Mouse (Mus musculus): ENCODE measurements around the gene Slc2a1. TPM values are rescaled to one million over a fixed set of nuclear protein-coding genes. Genes with fewer than 3 reads are reported as not detected.

Slc2a1 gene
- polyA plus RNA-seq, 1 experiment from 2014 or later: 113 TPM

GRCm38 (mm10) chr4:119075273-119075672 is 33.2 kb upstream of the Slc2a1 start:
- Histone ChIP-seq H3K4me1 (peaks cover 38% of the 10 kb centered on the region), H3K4me2 (no peak overlapping the region), H3K9me3 (no peaks in the 10 kb centered on the region), H3K36me3 (replicated peaks) (no peaks in the 10 kb centered on the region), H3K9ac (no peak overlapping the region), H3K27me3 (peaks cover 19% of the 10 kb centered on the region; the same call in 1 of the 2 replicates), H3K27ac (no peak overlapping the region), H3K4me3 (replicated peaks) (no peak overlapping the region)
- no peak for ATAC-seq (ENCODE audit: low FRiP score)
- 28% methylated on average over 7 of the region's 7 CpGs for WGBS

- WGBS: 88% methylated on average over 11 of the region's 11 CpGs
- no peak overlapping the region for H3K27ac ChIP-seq
- no peaks in the 10 kb centered on the region for H3K36me3 ChIP-seq (replicated peaks)
- peaks cover 28% of the 10 kb centered on the region for H3K4me1 ChIP-seq
- H3K4me2 ChIP-seq: no peak overlapping the region
- peaks cover 19% of the 10 kb centered on the region; the same call in 1 of the 2 replicates for H3K27me3 ChIP-seq
- H3K4me3 ChIP-seq (replicated peaks): no peak overlapping the region
- no peak for ATAC-seq (ENCODE audit: low FRiP score)
- H3K9me3 ChIP-seq: no peaks in the 10 kb centered on the region
- H3K9ac ChIP-seq: no peak overlapping the region
Measured at GRCm38 (mm10) chr4:119076336-119076735, 32.2 kb upstream of the Slc2a1 start.

GRCm38 (mm10) chr4:119077084-119077682 is 31.3 kb upstream of the Slc2a1 start:
- no peak overlapping the region for H3K27ac ChIP-seq
- H3K9ac ChIP-seq: no peak overlapping the region
- no peak for ATAC-seq (ENCODE audit: low FRiP score)
- peaks cover 13% of the 10 kb centered on the region; the same call in 1 of the 2 replicates for H3K27me3 ChIP-seq
- H3K36me3 ChIP-seq (replicated peaks): no peaks in the 10 kb centered on the region
- H3K4me2 ChIP-seq: no peak overlapping the region
- H3K4me1 ChIP-seq: peaks cover 19% of the 10 kb centered on the region
- H3K9me3 ChIP-seq: no peaks in the 10 kb centered on the region
- H3K4me3 ChIP-seq (replicated peaks): no peak overlapping the region
- WGBS: 64% methylated on average over 13 of the region's 13 CpGs

GRCm38 (mm10) chr4:119079928-119080327 is 28.6 kb upstream of the Slc2a1 start:
- WGBS: 93% methylated on average over 6 of the region's 6 CpGs
- no peak for ATAC-seq (ENCODE audit: low FRiP score)
- no peak overlapping the region for H3K9ac ChIP-seq
- peaks cover 5% of the 10 kb centered on the region; the same call in 1 of the 2 replicates for H3K4me1 ChIP-seq
- H3K9me3 ChIP-seq: no peaks in the 10 kb centered on the region
- H3K27ac ChIP-seq: no peak overlapping the region
- no peaks in the 10 kb centered on the region for H3K27me3 ChIP-seq
- H3K4me2 ChIP-seq: no peak overlapping the region
- no peak overlapping the region for H3K4me3 ChIP-seq (replicated peaks)
- H3K36me3 ChIP-seq (replicated peaks): no peaks in the 10 kb centered on the region

- peaks cover 5% of the 10 kb centered on the region; the same call in 1 of the 2 replicates for H3K4me1 ChIP-seq
- no peaks in the 10 kb centered on the region for H3K9me3 ChIP-seq
- no peak overlapping the region for H3K4me2 ChIP-seq
- no peak overlapping the region for H3K4me3 ChIP-seq (replicated peaks)
- no peaks in the 10 kb centered on the region for H3K36me3 ChIP-seq (replicated peaks)
- no peak overlapping the region for H3K9ac ChIP-seq
- H3K27me3 ChIP-seq: no peaks in the 10 kb centered on the region
- WGBS: 80% methylated on average over 3 of the region's 3 CpGs
- no peak overlapping the region for H3K27ac ChIP-seq
- ATAC-seq (ENCODE audit: low FRiP score): no peak
Measured at GRCm38 (mm10) chr4:119082740-119083231, 25.7 kb upstream of the Slc2a1 start.

GRCm38 (mm10) chr4:119088424-119088823 is 20.1 kb upstream of the Slc2a1 start:
- Histone ChIP-seq H3K4me2 (no peak overlapping the region), H3K36me3 (replicated peaks) (no peaks in the 10 kb centered on the region), H3K27me3 (no peaks in the 10 kb centered on the region), H3K9me3 (no peaks in the 10 kb centered on the region), H3K9ac (no peak overlapping the region), H3K4me3 (replicated peaks) (no peak overlapping the region), H3K4me1 (no peaks in the 10 kb centered on the region), H3K27ac (no peak overlapping the region)
- ATAC-seq (ENCODE audit: low FRiP score): no peak
- 69% methylated on average over 2 of the region's 2 CpGs for WGBS

GRCm38 (mm10) chr4:119093890-119094289 is 14.6 kb upstream of the Slc2a1 start:
- H3K4me3 ChIP-seq (replicated peaks): no peak overlapping the region
- no peaks in the 10 kb centered on the region for H3K36me3 ChIP-seq (replicated peaks)
- 78% methylated on average over 7 of the region's 7 CpGs for WGBS
- no peaks in the 10 kb centered on the region for H3K27me3 ChIP-seq
- no peaks in the 10 kb centered on the region for H3K9me3 ChIP-seq
- H3K9ac ChIP-seq: no peak overlapping the region
- no peak overlapping the region for H3K27ac ChIP-seq
- ATAC-seq (ENCODE audit: low FRiP score): no peak
- H3K4me2 ChIP-seq: no peak overlapping the region
- no peaks in the 10 kb centered on the region for H3K4me1 ChIP-seq

- H3K4me3 ChIP-seq (replicated peaks): no peak overlapping the region
- no peak overlapping the region for H3K9ac ChIP-seq
- H3K9me3 ChIP-seq: no peaks in the 10 kb centered on the region
- 37% methylated on average over 4 of the region's 4 CpGs for WGBS
- H3K36me3 ChIP-seq (replicated peaks): no peaks in the 10 kb centered on the region
- H3K4me1 ChIP-seq: no peaks in the 10 kb centered on the region
- no peak overlapping the region for H3K27ac ChIP-seq
- no peak for ATAC-seq (ENCODE audit: low FRiP score)
- H3K27me3 ChIP-seq: no peaks in the 10 kb centered on the region
- H3K4me2 ChIP-seq: no peak overlapping the region
Measured at GRCm38 (mm10) chr4:119094987-119095386, 13.5 kb upstream of the Slc2a1 start.

- Histone ChIP-seq H3K4me3 (replicated peaks) (no peak overlapping the region), H3K27ac (no peak overlapping the region), H3K9me3 (no peaks in the 10 kb centered on the region), H3K36me3 (replicated peaks) (no peaks in the 10 kb centered on the region), H3K9ac (no peak overlapping the region), H3K4me2 (no peak overlapping the region), H3K4me1 (no peaks in the 10 kb centered on the region), H3K27me3 (no peaks in the 10 kb centered on the region)
- WGBS: 83% methylated on average over 3 of the region's 3 CpGs
- ATAC-seq (ENCODE audit: low FRiP score): no peak
Measured at GRCm38 (mm10) chr4:119096401-119096800, 12.1 kb upstream of the Slc2a1 start.

- no peak overlapping the region for H3K4me2 ChIP-seq
- 91% methylated on average over 4 of the region's 4 CpGs for WGBS
- no peak for ATAC-seq (ENCODE audit: low FRiP score)
- H3K9ac ChIP-seq: no peak overlapping the region
- no peaks in the 10 kb centered on the region for H3K27me3 ChIP-seq
- no peaks in the 10 kb centered on the region for H3K4me1 ChIP-seq
- H3K27ac ChIP-seq: no peak overlapping the region
- no peaks in the 10 kb centered on the region for H3K9me3 ChIP-seq
- H3K36me3 ChIP-seq (replicated peaks): no peaks in the 10 kb centered on the region
- no peak overlapping the region for H3K4me3 ChIP-seq (replicated peaks)
Measured at GRCm38 (mm10) chr4:119097421-119097820, 11.1 kb upstream of the Slc2a1 start.

GRCm38 (mm10) chr4:119098216-119099210 is 10.0 kb upstream of the Slc2a1 start:
- Histone ChIP-seq H3K27ac (no peak overlapping the region), H3K4me3 (replicated peaks) (no peak overlapping the region), H3K27me3 (no peaks in the 10 kb centered on the region), H3K9ac (no peak overlapping the region), H3K36me3 (replicated peaks) (no peaks in the 10 kb centered on the region), H3K4me2 (no peak overlapping the region), H3K9me3 (no peaks in the 10 kb centered on the region), H3K4me1 (no peaks in the 10 kb centered on the region)
- no peak for ATAC-seq (ENCODE audit: low FRiP score)
- WGBS: 66% methylated on average over 8 of the region's 8 CpGs

- WGBS: 87% methylated on average over 3 of the region's 3 CpGs
- H3K36me3 ChIP-seq (replicated peaks): no peaks in the 10 kb centered on the region
- no peak for ATAC-seq (ENCODE audit: low FRiP score)
- H3K9me3 ChIP-seq: no peaks in the 10 kb centered on the region
- H3K27me3 ChIP-seq: no peaks in the 10 kb centered on the region
- no peak overlapping the region for H3K9ac ChIP-seq
- no peak overlapping the region for H3K4me2 ChIP-seq
- H3K4me1 ChIP-seq: peaks cover 16% of the 10 kb centered on the region
- no peak overlapping the region for H3K4me3 ChIP-seq (replicated peaks)
- no peak overlapping the region for H3K27ac ChIP-seq
Measured at GRCm38 (mm10) chr4:119101392-119101791, 7.1 kb upstream of the Slc2a1 start.
